Mouse (Mus musculus): ENCODE data around the gene Dscam.

DNA sequence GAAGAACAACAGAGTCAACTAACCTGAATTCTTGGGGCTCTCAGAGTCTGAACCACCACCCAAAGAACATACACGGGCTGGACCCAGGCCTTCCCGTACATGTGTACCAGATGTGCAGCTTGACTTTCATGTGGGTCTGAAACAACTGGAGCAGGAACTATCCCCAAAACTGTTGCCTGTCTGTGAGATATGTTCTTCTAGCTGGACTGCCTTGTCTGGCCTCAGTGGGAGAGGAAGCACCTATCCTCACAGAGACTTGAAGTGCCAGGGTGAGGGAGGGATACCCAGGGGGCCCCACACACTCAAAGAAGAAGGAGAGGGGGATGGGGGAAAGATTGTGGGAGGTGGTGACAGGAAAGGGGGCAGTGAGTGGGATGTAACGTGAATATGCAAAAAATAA lies 210.9 kb downstream of the Dscam start:
- TF ChIP-seq CTCF (IDR thresholded peaks at IDR 0.05; ENCODE audit: low read depth, low read length) (no peak), POLR2A (IDR thresholded peaks at IDR 0.05; ENCODE audit: insufficient read depth, low read length) (no peak), EP300 (IDR thresholded peaks at IDR 0.05; ENCODE audit: insufficient read depth, low read depth, low read length) (no peak)
